Mouse (Mus musculus): Measurements from ENCODE around the gene 2410002F23Rik.
"Not testable (repeated sequence)": the region's sequence is repeated elsewhere in the genome, so short reads cannot be mapped to it uniquely, and the experiment has no call there.

2410002F23Rik gene

DNA sequence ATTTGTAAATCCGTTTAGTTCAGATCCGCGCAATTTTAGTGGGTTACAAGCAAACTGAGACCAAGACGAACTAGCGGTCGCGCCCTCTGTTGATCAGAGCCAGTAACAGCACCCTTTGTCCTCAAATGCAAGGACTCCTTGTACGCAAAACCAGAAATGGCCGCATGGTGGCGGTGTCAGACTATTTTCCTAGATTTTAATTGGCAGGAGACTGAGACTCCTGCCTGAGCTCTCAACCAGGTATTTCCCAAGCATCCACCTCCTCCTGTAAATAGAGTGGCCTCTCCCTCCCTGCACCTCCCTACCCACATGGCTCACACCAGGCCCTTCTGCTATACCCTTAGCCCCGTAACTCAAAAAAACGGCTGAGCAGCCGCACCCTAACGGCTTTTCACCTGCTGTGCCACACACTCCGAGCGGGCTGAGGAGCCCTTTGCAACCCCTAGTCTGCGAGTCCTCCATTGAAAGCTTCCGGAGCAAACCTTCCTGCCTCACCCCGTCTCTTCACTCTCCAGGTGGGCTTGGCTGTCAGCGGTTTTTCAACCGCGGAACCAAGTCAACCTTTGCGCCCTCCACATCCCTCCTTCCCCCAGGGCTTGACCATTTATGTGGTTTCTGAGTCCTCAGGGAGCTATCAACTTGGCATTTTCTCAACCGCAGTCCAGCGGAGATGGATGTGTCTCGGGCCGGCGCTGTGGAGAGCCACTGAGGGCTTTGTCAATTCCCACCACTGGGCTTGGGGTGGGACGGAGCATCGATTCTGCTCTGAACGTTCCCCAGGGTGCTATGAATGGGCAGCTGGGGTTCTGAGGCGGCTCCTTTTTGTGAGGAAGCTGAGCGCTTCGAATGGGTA is 16.5 kb downstream of the 2410002F23Rik start:
- in situ Hi-C loops (cut with MboI, MseI) = loop anchor here (5.0 kb wide), 1 partner anchor 39 kb away; no protein-coding TSS in a partner anchor

DNA sequence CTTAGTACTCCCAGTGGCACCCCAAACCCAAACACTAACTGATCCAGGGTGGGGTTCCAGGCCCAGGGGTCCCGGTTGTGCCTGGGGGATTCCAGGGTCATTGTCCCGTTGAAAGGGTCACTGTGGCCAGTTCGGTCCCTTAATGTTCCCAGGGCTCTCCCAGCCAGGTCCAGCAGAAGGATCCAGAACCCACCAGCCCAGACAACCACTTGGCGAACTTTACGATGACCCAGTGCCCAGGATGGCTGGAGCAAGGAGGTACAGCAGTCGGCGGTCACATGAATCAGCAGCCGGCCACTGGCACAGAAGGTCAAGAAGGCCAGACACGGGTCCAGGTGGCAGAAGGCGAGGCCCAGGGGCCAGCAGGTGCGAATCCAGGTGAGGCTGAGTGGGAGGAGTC is 21.6 kb downstream of the 2410002F23Rik start:
- in situ Hi-C loops (cut with MboI, MseI) = loop anchor here (5.0 kb wide), 1 partner anchor 84 kb away; no protein-coding TSS in a partner anchor

DNA sequence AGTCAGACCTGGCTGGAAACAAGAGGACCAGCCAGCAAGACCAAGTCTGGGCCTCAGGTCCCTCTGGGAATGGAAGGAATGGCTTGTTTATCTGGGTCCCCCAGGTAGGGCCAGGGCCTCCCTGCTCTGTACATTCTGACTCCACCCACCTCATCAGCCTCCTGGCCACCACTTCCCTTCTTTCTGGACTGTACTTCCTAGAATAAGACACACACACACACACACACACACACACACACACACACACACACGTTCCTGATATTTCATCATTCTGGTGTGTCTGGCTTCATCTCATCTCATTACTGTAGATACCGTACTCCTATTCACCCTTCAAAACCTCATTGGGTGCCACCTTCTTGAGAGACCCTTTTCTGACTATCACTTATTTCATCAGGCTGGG is 22.9 kb downstream of the 2410002F23Rik start:
- in situ Hi-C loops (cut with MboI, MseI) = loop anchor here (5.0 kb wide), 1 partner anchor 83 kb away; no protein-coding TSS in a partner anchor

DNA sequence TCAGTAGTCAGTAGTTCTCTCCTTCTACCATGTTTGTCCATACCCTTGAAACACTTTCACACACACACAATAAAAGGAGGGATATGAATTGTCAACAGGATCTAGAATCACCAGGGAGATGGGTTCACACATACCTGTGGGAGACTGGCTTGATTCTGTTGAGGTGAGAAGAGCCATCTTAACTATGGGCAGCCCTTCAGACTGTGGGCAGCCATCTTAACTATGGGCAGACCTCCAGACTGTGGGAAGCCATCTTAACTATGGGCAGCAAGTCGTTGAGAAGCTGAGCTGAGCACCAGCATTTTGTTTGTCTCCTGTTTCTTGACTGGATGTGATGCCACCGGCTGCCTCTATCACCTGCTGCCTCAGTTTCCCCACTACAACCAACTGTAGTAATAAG is 24.8 kb downstream of the 2410002F23Rik start:
- in situ Hi-C loops (cut with MboI, MseI) = no loop called here

DNA sequence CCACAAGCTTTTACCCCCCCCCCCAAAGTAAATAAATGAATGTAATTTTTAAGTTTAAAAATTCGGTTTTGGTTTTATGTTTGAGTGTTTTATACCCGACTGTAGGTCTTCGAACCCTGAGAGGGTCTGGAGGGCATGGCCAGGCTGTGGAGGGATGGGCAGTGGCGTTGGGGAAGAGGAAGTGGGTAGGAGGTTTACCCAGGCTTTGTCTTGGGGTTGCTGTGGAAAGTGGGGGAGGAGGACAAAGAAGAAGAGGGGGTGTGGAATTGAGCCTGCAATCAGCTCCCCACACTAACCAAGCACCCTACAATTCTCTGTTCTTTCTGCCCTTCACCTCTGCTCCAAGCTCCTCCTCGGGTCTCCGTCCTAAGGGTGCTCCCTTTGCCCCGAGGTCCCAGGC is 26.0 kb downstream of the 2410002F23Rik start:
- in situ Hi-C loops (cut with MboI, MseI) = no loop called here

DNA sequence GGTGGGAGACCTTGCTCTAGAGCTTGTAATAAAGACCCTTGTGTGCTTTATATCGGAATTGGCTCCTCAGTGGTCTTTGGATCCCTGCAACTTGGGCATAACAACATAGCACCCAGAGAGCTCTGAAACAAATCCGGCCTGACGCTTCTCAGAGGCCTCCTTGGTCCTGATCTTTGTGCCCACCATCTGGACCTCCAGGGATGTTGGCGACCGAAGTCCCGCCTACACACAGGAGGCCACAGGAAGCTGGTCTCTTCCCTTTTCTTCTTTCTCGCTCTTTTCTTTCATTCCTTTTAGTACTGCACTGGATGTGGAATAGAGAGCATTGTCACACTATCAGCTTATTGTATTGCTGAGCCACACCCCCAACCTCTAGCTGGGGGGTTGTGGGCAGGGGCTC is 26.9 kb downstream of the 2410002F23Rik start:
- in situ Hi-C loops (cut with MboI, MseI) = no loop called here

DNA sequence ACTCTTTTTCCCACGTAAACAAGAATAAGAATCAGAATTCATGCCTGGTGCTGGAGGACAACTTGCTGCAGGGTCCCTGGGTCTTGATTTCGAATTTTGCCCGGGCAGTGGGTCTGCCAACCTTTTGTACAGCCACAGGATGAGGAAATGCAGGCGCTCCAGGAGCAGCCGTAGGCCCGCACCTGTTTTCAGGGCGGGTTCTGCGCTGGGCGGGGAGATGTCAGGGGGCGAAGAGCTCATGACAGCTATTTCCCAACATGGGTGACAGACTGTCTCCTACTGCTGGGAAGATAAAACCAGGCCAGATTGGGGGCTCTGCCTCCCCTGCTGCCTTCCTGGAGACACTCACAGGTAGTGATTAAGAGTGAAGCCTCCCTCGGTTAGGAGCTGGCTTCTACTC is 27.6 kb downstream of the 2410002F23Rik start:
- in situ Hi-C loops (cut with MboI, MseI) = no loop called here

DNA sequence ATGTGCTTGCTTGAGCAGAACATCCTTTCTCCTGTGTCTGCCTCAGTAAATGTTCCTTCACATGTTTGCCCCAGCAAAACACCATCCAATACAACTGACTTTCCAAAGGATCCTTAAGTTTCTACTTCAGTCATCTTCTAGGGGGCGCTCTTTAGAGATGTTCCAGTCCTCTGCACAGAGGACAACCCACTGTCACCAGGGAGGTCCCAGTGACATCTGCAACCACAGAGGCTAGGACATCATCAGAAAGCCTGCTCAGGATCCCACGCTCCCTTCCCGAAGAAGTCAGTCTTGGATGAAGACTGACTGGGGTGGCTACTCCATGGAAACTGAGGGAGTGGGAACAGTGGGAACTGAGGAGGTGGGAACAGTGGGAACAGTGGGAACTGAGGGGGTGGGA is 29.0 kb downstream of the 2410002F23Rik start:
- in situ Hi-C loops (cut with MboI, MseI) = no loop called here

DNA sequence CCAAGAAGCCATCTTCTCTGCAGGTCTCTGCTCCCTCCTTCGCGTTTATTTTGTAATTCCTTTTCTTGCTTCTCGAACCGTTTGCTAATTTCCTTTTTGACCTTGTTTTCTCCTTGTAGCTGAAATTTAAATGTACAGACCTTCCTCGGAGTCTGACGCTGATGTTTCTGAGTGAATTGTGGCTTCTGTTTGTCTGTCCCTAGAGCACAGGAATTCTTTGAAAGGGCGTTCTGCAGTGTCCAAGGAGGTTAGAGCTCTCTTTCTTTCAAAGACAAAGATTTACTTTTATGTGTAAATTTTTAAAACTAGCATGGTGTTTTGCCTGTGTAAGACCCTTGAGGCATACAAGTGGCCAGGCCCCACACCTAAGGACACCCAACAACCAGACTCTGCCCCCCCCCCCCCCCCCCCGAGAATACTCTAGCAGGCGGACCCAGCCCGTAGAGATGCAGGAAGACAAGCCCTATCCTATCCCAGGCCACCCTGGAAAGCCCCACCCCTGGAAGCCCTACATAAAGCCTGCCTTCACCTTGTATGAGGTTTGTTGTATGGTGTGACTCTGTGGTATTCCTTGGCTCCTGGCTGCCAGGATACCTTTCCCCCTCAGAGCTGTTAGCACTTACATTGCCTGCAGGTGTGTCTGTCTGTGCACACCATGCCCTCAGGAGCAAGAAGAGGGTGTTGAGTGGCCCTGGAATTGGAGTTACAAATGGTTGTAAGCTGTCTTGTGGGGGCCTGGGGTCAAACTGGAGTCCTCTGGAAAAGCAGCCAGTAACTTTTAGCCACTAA is 30.1 kb downstream of the 2410002F23Rik start:
- in situ Hi-C loops (cut with MboI, MseI) = no loop called here

DNA sequence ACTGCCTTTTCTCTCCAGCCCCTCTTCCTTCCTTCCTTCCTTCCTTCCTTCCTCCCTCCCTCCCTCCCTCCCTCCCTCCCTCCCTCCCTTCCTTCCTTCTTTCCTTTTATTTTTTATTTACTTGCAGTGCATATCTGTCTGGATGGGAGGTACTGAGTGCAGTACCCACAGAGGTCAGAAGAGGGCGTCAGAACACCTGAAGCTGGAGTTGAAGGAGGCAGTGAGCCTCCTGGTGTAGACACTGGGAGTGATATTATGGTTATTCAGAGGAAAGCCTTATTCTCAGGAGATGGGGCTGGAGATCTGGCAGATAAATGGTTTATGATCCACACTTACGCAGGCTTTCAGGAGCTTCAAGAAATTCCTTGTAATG is 30.7 kb downstream of the 2410002F23Rik start:
- in situ Hi-C loops (cut with MboI, MseI) = no loop called here

DNA sequence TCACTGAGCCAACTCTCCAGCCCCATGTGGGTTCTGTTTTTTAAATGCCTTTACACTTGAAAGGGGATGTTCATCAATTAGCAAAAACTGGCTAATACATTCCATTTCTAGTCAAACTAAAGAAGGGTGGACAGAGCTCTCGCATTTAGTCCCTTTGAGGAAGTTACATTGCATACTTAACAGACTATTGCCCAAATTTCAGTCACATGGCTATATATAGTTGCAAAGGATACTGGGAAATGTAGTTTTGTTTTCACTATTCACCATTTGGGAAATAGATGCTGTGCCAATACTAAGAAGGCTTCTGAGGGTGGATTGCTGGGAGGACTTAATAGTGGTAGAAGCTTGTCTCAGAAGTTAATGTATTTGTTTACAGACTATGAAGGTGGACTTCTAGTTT is 34.4 kb downstream of the 2410002F23Rik start:
- in situ Hi-C loops (cut with MboI, MseI) = loop anchor here (5.0 kb wide), 1 partner anchor 201 kb away; no protein-coding TSS in a partner anchor

DNA sequence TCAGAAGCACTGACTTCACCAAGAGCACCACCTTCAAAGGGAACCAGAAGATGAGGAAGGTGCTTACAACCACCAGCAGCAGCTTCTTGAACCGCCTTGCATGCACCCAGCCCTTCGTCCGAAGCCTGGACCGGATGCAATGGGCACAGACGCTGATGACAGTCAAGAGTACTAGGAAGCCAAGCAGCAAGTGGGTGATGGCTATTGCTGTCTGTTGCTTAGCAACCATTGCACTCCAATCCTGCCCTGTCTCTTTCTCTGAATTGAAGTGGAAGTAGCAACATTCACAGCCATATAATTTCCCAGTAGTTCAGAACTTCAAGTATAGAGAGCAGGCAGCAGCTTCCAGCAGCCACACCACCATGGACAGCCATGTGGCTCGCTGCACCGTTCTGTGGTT is 35.1 kb downstream of the 2410002F23Rik start:
- in situ Hi-C loops (cut with MboI, MseI) = loop anchor here (5.0 kb wide), 1 partner anchor 201 kb away; no protein-coding TSS in a partner anchor

DNA sequence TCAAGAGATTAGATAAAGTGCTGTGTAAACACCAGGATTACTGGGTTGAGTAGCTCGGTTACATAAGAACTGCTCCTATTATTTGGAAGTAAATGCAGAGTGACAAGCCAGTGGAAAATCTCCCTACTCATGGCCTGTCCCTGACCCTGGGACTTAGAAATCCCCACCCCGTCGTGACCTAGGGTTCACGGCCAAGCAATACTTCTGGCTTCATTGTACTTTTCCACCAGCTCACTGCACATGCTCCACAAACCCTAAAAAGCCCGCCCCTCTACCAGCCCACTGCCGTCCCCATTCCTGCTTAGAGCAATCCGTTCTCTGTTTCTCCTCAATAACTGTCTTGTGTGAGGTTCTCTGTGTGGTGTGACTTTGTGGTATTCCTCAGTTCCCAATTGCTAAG is 41.2 kb downstream of the 2410002F23Rik start:
- in situ Hi-C loops (cut with MboI, MseI) = no loop called here

DNA sequence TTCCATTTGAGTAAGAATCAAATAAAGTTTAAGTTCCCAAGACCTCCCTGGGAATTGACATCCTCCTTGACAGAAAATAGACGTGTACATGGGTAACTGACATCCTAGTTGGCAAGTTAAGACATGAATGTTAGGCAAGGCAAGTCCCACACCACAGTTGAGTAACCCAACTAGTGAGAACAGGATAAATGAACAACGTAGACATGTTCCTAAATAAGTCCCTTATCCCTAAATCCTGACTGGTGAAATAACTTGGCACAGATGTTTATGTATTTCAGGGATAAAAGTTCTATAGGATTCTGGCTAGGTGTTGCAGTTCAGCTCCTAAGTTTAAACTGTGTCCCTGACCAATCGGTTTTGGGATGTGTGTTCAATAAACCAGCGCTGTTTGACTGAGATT is 44.5 kb downstream of the 2410002F23Rik start:
- in situ Hi-C loops (cut with MboI, MseI) = no loop called here

DNA sequence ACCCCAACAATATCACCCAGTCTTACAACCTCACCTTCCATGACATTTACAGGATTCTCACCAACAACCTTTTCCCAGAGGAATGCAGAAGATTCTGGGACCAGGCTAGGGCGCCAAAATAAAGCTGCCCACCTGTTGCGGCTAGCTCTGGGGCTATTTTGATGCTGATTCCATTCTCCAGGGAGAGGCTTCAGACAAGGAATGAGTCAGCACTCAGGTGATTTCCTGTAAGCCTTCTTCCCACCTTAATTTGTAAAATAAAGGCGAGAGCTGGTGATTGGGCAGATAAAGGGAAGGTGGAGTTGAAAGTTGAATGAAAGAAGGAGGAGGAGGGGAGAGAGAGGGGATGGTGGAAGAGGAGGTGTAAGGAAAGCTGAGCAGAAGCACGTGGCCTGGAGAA is 44.9 kb downstream of the 2410002F23Rik start:
- in situ Hi-C loops (cut with MboI, MseI) = no loop called here

DNA sequence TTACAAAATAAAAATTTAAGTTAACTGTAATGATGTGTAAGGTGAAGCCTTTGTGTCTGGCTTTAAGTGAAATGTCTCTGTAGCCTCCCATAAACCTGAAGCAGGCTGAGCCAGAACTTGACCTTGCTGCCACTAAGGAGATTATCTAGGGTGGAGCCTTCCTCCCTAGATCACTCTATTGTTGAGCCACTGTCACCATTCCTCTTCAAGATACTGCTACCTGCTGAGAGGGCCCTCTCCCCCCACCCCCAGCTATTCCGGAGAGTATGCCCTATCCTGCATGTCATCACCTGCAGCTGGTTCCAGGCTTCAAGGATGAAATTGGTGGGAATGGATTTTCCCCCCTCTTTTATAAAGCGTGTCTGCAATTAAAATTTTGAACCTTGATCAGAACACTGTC is 51.0 kb downstream of the 2410002F23Rik start:
- in situ Hi-C loops (cut with MboI, MseI) = not testable (repeated sequence)

All from T-helper 1 cell (primary cell).